Mouse (Mus musculus) frontal cortex, postnatal 36 days (tissue): Measurements from ENCODE around the gene Zfp27.
"Not testable (repeated sequence)": the region's sequence is repeated elsewhere in the genome, so short reads cannot be mapped to it uniquely, and the experiment has no call there.

Source experiments
- DNase-seq, 2 experiments: peaks; one replicate each; pipeline ENCODE4 v3.0.0; 2022; ENCODE audit warnings: low spot score in 2 of 2

The Zfp27 gene

GRCm38 (mm10) chr7:29890501-29890900 is 15.9 kb downstream of the Zfp27 start:
- no peak for DNase-seq

GRCm38 (mm10) chr7:29880916-29881315 is 25.5 kb downstream of the Zfp27 start:
- no peak for DNase-seq

- no peak for DNase-seq
Measured at GRCm38 (mm10) chr7:29880056-29880455, 26.3 kb downstream of the Zfp27 start.

GRCm38 (mm10) chr7:29877561-29877960 is 28.8 kb downstream of the Zfp27 start:
- not testable (repeated sequence) for DNase-seq

- no peak for DNase-seq
Measured at GRCm38 (mm10) chr7:29874256-29874655, 32.1 kb downstream of the Zfp27 start.

GRCm38 (mm10) chr7:29861660-29862059 is 44.7 kb downstream of the Zfp27 start:
- DNase-seq: no peak

GRCm38 (mm10) chr7:29859532-29860517 is 46.5 kb downstream of the Zfp27 start, which contains the start of gene Zfp420:
Zfp420 (plus strand) TSS chr7:29859979.
- DNase-seq: peak; percentile 89 to 94

- DNase-seq: peak; percentile 85 to 95
Measured at GRCm38 (mm10) chr7:29853219-29853842, 53.0 kb downstream of the Zfp27 start, which contains the start of gene Zfp940. Zfp940 (minus strand) TSS chr7:29853669.

GRCm38 (mm10) chr7:29852831-29853218 is 53.5 kb downstream of the Zfp27 start:
- DNase-seq: no peak

- DNase-seq: no peak
Measured at GRCm38 (mm10) chr7:29844616-29845015, 61.8 kb downstream of the Zfp27 start.
